Mouse (Mus musculus) heart, adult 9 months (tissue): ENCODE measurements around the gene Nxnl2.

Experiments used
- DNase-seq, 2 experiments: peaks; one replicate each; pipeline ENCODE4 v3.0.0; 2022; ENCODE audit warnings: low spot score in 2 of 2

Nxnl2 gene

GRCm38 (mm10) chr13:51170691-51171680, at the start of gene Nxnl2:
Nxnl2 (plus strand) TSS chr13:51171022.
- DNase-seq = peak; percentile 41 to 42

DNA sequence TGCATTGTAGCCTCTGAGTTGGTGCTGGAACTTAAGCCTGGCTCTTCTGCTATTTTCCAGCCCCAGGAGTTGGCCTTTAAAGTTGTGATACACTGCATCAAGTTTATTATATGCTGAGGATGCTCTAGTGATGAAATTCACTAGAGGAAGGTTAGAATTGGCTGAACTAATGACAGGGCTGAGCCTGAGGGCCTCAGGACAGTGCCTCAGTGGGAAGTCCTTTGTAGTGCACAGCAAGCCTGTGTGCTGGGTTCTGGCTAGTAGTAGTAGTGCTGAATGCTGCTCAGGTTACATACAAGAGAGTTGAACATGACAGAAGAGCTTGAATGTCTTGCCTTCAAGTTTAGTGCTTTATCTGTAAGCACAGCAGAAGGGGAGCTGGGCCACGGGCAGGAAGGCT, 48.9 kb upstream of the Nxnl2 start:
- DNase-seq = no peak

GRCm38 (mm10) chr13:51122771-51123170, 48.1 kb upstream of the Nxnl2 start:
- no peak for DNase-seq

GRCm38 (mm10) chr13:51125357-51125756, 45.5 kb upstream of the Nxnl2 start:
- DNase-seq = no peak

GRCm38 (mm10) chr13:51127906-51128305, 42.9 kb upstream of the Nxnl2 start:
- no peak for DNase-seq

DNA sequence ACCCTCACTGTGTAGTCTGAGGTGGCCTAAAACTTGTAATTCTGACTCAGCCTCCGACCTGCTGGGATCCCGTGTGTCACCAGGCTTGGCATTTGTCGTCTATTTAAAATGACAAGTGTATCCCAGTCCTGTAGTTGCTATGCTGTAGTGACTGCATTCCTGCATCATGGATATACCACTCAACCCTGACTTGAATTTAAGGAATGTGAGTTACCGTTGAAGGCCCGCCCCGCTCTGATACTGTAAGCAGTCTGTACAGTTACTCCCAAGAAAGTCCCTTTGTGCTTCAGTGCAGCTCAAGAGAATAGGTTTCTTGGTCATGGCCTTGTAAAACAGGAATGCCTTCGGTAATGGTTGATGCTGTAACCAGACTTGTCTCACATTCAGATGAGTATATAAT, 42.4 kb upstream of the Nxnl2 start:
- DNase-seq = no peak

- DNase-seq = no peak
These were observed 39.6 kb upstream of the Nxnl2 start for GRCm38 (mm10) chr13:51131179-51131578.

DNA sequence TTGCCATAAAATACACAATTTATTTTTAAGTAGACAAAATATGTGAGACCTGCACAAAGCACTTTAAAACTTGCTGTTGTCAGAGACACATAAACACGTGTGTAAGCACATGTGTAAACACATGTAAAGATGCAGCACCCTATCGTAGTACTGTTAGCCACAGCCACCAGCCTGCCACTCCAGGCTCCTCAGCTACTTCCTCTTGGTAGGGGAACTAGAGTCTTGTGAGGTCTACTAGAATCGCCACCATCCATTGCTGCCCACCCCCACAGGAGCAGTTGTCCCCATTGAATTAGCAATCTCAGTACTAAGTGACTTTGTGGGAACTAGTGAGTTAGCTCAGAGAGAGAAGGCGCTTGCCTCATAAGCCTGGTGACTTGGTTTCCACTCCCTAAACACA, 34.5 kb upstream of the Nxnl2 start:
- DNase-seq = no peak

- no peak for DNase-seq
These were observed 33.7 kb upstream of the Nxnl2 start for GRCm38 (mm10) chr13:51136996-51137701.

- DNase-seq = no peak
These were observed 33.2 kb upstream of the Nxnl2 start for GRCm38 (mm10) chr13:51137702-51138031.

- DNase-seq = no peak
These were observed 23.7 kb upstream of the Nxnl2 start for GRCm38 (mm10) chr13:51147106-51147505.

GRCm38 (mm10) chr13:51152966-51153669, 17.7 kb upstream of the Nxnl2 start:
- no peak for DNase-seq

DNA sequence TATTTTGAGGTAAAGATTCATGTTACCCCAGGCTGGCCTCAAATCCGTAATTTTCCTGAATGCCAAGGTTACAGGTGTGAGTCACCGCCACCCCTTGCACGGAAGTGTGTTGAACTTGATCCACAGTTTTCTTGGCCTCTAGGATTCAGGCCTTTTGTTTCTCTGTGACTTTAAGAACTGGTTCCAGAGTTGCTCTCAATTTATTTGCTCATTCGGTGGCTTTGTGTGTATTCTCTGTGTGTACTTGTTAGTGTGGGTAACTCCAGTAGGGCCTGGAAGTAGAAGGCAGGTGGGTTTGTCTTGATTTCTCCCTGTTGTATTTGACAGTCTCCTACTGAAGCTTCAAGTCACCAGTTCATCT, 17.2 kb upstream of the Nxnl2 start:
- DNase-seq = no peak

DNA sequence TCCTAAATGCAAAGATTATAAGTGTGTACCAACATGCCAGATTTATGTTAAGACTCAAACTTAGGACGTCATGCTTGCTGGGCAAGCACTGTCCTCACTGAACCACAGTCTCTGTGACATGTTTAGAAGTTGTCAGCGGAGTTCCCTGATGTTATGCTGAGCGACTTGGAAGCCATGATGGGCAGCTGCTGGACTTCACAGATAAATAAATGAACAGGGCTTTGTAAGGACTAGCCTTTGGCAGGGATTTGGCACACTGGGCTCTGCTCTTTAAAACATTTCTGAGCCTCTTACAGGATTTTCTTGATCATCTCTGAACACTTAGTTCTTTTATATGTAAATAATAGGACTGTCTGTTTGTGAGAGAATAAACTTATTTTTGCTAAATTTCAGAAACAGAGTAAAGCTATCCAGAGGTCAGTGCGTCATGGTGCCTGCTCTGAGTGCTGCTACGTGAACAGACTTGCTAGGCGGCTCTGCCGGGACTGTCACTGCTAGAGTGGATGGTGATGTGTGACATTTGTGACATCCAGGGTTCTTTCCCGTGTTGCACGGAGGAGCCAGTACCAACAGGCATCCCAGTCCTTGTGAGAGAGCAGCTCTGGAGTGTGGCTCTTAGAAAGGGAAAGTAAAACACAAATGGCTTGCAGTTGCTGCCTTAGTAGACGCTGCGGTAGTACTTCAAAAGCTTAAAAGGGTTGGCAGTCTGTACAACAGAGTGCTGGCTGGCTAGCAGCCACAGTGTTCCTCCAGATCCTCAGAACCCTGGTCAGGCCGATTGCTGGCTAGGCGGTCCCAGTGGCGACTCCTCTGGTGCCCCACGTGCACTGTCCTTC, 15.4 kb upstream of the Nxnl2 start:
- peak in 1 of 2 experiments; percentile 4 for DNase-seq

DNA sequence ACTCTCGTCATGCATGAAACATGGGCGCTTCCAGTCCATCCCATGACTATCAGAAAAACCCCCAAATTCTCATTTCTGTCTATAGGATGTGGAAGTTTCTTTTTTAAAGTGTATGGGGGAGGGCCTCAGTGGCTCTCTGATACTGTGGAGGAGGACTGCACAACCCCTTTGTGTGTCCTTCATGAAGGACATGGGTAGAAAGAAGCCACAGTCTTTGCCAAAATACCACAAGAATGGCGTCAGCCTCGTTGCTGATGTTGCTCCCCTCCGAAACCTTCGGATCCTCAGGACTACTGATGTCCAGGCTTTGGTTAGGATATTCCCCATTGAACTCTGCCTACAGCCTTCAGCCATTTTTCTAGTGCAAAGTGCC, 14.8 kb upstream of the Nxnl2 start:
- no peak for DNase-seq

DNA sequence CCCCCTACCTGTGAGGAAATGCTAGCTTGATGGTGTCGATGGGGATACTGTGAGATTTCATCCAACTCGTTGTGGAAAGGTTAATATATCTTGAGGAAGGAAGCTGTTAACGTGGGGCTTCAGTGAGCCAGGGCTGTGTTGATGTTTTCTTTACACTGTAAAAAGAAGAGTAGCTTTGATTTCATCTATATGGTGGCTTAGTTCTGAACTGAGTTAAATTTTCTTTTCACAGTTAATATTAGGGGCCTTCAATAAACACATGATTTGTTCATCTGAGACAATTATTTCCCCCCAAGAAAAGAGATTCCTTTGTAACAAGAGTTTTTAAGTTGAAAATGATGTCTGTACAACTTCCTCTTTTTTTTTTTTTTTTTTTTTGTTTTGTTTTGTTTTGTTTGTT, 13.5 kb upstream of the Nxnl2 start:
- no peak for DNase-seq

DNA sequence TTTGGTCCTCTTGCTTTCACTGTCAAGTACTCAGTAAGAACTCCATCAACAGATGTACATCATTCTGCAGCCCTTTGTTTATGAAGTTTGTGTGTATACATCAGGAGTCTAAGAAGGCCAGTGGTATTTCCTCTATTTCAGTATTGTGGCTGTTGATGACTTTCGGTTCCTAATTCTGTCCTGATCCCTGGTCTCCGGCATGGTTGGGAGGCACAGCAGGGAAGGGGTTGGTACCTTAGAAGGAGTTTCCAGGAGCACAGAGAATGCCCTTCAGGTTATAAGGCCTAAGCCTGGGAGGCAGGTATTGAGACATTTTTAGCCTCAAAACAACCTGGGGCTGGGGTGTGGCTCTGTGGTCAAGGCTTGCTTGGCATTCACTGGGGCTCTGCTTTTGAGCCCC, 9.2 kb upstream of the Nxnl2 start:
- DNase-seq = no peak

GRCm38 (mm10) chr13:51162246-51162645, 8.6 kb upstream of the Nxnl2 start:
- DNase-seq = no peak

- DNase-seq = no peak
These were observed 4.1 kb upstream of the Nxnl2 start for GRCm38 (mm10) chr13:51166711-51167110.

- DNase-seq = peak; percentile 17 to 56
These were observed 607 bp upstream of the Nxnl2 start for GRCm38 (mm10) chr13:51170215-51170614.

- DNase-seq = no peak
These were observed 1.8 kb downstream of the Nxnl2 start for GRCm38 (mm10) chr13:51172601-51173000.

DNA sequence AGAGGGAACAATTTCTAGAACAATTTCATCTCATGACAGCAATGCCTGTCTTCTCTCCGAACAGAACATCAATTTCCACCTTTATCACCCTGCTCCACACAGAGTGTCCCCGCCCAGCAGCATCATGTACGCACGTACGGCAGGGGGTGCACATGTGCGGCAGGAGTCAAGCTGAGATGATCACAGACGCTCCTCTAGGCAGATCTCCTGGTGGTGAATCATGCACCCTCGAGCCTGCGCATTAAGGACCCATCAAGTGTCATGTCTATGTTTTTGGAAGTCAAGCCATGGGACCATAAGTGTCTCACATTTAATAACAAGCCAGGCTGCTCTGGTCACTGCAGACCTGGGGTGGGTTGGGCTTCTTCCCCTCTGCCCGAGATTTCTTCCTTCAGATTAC, 8.1 kb downstream of the Nxnl2 start:
- no peak for DNase-seq
